In the genomic region with DNA sequence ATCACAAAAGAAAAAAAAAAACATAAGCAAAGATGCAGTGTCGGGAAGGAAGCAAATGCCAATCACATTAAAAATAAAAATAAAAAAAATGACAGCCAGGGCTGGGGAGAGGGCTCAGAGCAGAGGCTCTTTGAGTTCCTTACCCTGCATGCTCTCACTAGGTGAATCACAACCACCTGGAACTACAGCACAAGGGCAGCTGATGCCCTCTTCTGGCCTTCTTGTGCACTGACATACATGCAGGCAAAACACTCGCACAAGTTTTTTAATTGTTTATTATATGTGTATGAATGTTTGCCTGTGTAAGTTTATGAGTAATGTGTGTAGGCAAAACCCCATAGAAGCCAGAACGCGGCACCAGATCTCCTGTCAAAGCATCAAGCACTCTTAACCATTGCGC, we compare ENCODE assay signal across 1 mouse cellular context.
A peak's percentile ranks its signal among the peaks of the same experiment; 100 is the strongest.
TF ChIP-seq lines count a peak whose summit lies in the region.

No protein-coding gene starts in this region.

TF ChIP-seq in MEL, 35 proteins besides CTCF, POLR2A, EP300 and RAD21:
- no peak for TF ChIP-seq KAT2A (conservative IDR thresholded peaks at IDR 0.05; ENCODE audit: low read depth, low read length)
- peak; percentile 24; the same call in 1 of the 2 replicates for TF ChIP-seq MAX (IDR thresholded peaks at IDR 0.05; ENCODE audit: low read length)
- TF ChIP-seq RCOR1 (IDR thresholded peaks at IDR 0.05; ENCODE audit: low read depth, low read length), result peak; percentile 15; the same call in 1 of the 2 replicates
- TF ChIP-seq SMC3 (IDR thresholded peaks at IDR 0.05; ENCODE audit: low read depth, low read length), result peak; percentile 84
- 0 out of 2 replicates have a peak, but pooled peaks have one; percentile 18 for TF ChIP-seq MYC (IDR thresholded peaks at IDR 0.05; ENCODE audit: low read depth, low read length)
- no peak for TF ChIP-seq MYB (IDR thresholded peaks at IDR 0.05; ENCODE audit: low read depth, low read length)
- TF ChIP-seq BHLHE40 (IDR thresholded peaks at IDR 0.05; ENCODE audit: borderline replicate concordance, low read depth, low read length), result peak; percentile 20; the same call in 1 of the 2 replicates
- TF ChIP-seq NRF1 (IDR thresholded peaks at IDR 0.05; ENCODE audit: insufficient read depth, low read depth, low read length, poor library complexity, severe bottlenecking), result no peak
- 0 out of 2 replicates have a peak, but pooled peaks have one; percentile 27 for TF ChIP-seq HCFC1 (IDR thresholded peaks at IDR 0.05; ENCODE audit: low read depth, low read length)
- TF ChIP-seq MAZ (IDR thresholded peaks at IDR 0.05; ENCODE audit: low read depth, low read length), result 0 out of 2 replicates have a peak, but pooled peaks have one; percentile 35
- 0 out of 2 replicates have a peak, but pooled peaks have one; percentile 7 for TF ChIP-seq ETS1 (IDR thresholded peaks at IDR 0.05; ENCODE audit: low read depth, low read length)
- TF ChIP-seq ZC3H11A (IDR thresholded peaks at IDR 0.05; ENCODE audit: low read depth, low read length), result peak; percentile 82
- TF ChIP-seq SIN3A (IDR thresholded peaks at IDR 0.05; ENCODE audit: low read length), result 0 out of 2 replicates have a peak, but pooled peaks have one; percentile 48
